Mouse (Mus musculus): ENCODE data around the gene Gm21972. TPM values are rescaled to one million over a fixed set of nuclear protein-coding genes. Genes with fewer than 3 reads are reported as not detected.

Gene Gm21972
- polyA plus RNA-seq, 1 experiment = 2.3 TPM

GRCm38 (mm10) chr1:86201312-86201711 lies 67.9 kb downstream of the Gm21972 start:
- no peak overlapping the region for H3K4me3 ChIP-seq (replicated peaks)
- TF ChIP-seq GATA1 (IDR thresholded peaks at IDR 0.05; ENCODE audit: low read length) (no peak), TAL1 (IDR thresholded peaks at IDR 0.05; ENCODE audit: low read length) (no peak)
- peaks cover 93% of the 10 kb centered on the region for H3K36me3 ChIP-seq (ENCODE audit: control insufficient read depth)
- H3K27me3 ChIP-seq (ENCODE audit: control insufficient read depth) = no peaks in the 10 kb centered on the region
- H3K4me1 ChIP-seq (ENCODE audit: control insufficient read depth) = no peaks in the 10 kb centered on the region; the same call in 1 of the 2 replicates
- no peaks in the 10 kb centered on the region for H3K9me3 ChIP-seq (ENCODE audit: control insufficient read depth, low read length)

GRCm38 (mm10) chr1:86202617-86203219 lies 69.3 kb downstream of the Gm21972 start:
- TF ChIP-seq GATA1 (IDR thresholded peaks at IDR 0.05; ENCODE audit: low read length) (no peak), TAL1 (IDR thresholded peaks at IDR 0.05; ENCODE audit: low read length) (no peak)
- H3K36me3 ChIP-seq (ENCODE audit: control insufficient read depth) = peaks cover 90% of the 10 kb centered on the region
- H3K27me3 ChIP-seq (ENCODE audit: control insufficient read depth) = no peaks in the 10 kb centered on the region
- no peaks in the 10 kb centered on the region for H3K9me3 ChIP-seq (ENCODE audit: control insufficient read depth, low read length)
- H3K4me1 ChIP-seq (ENCODE audit: control insufficient read depth) = no peaks in the 10 kb centered on the region; the same call in 1 of the 2 replicates
- H3K4me3 ChIP-seq (replicated peaks) = no peak overlapping the region

GRCm38 (mm10) chr1:86210676-86211075 lies 77.2 kb downstream of the Gm21972 start:
- no peak for TF ChIP-seq TAL1 (IDR thresholded peaks at IDR 0.05; ENCODE audit: low read length)
- no peak for TF ChIP-seq GATA1 (IDR thresholded peaks at IDR 0.05; ENCODE audit: low read length)
- H3K4me3 ChIP-seq (replicated peaks) = no peak overlapping the region
- no peaks in the 10 kb centered on the region for H3K27me3 ChIP-seq (ENCODE audit: control insufficient read depth)
- peaks cover 52% of the 10 kb centered on the region for H3K4me1 ChIP-seq (ENCODE audit: control insufficient read depth)
- peaks cover 77% of the 10 kb centered on the region for H3K36me3 ChIP-seq (ENCODE audit: control insufficient read depth)
- H3K9me3 ChIP-seq (ENCODE audit: control insufficient read depth, low read length) = no peaks in the 10 kb centered on the region

GRCm38 (mm10) chr1:86211498-86211897 lies 78.1 kb downstream of the Gm21972 start:
- Histone ChIP-seq H3K4me1 (ENCODE audit: control insufficient read depth) (peaks cover 54% of the 10 kb centered on the region), H3K36me3 (ENCODE audit: control insufficient read depth) (peaks cover 79% of the 10 kb centered on the region), H3K4me3 (replicated peaks) (peak overlapping the region; percentile 5), H3K9me3 (ENCODE audit: control insufficient read depth, low read length) (no peaks in the 10 kb centered on the region), H3K27me3 (ENCODE audit: control insufficient read depth) (no peaks in the 10 kb centered on the region)
- TF ChIP-seq TAL1 (IDR thresholded peaks at IDR 0.05; ENCODE audit: low read length) (peak; percentile 21; the same call in 1 of the 3 replicates), GATA1 (IDR thresholded peaks at IDR 0.05; ENCODE audit: low read length) (no peak)

Other genes starting within 250 kb of the Gm21972 start
- gene Itm2c, start 239.4 kb upstream of the Gm21972 start, polyA plus RNA-seq (2012) = 0.38 and 0.57 TPM in 2 replicates
- not detected in 2 replicates for gene 4933407L21Rik, start 205.2 kb upstream of the Gm21972 start, polyA plus RNA-seq (2012)
- 0.03 TPM in 1 of 2 replicates, not detected in the other for gene Gpr55, start 172.6 kb upstream of the Gm21972 start, polyA plus RNA-seq (2012)
- gene Spata3, start 116.8 kb upstream of the Gm21972 start, polyA plus RNA-seq (2012) = not detected in 2 replicates
- 0.03 and 0.04 TPM in 2 replicates for gene 2810459M11Rik, start 87.8 kb upstream of the Gm21972 start, polyA plus RNA-seq (2012)
- gene Psmd1, start 69.2 kb upstream of the Gm21972 start, polyA plus RNA-seq (2012) = 3.4 and 3.8 TPM in 2 replicates
- not detected in 2 replicates for gene Htr2b, start 21.7 kb upstream of the Gm21972 start, polyA plus RNA-seq (2012)
- gene Armc9, start 21.1 kb downstream of the Gm21972 start, polyA plus RNA-seq (2012) = 0.81 and 0.94 TPM in 2 replicates
- gene B3gnt7, start 169.2 kb downstream of the Gm21972 start, polyA plus RNA-seq (2012) = 0.03 and 0.05 TPM in 2 replicates
- gene Ncl, start 225.8 kb downstream of the Gm21972 start, polyA plus RNA-seq (2012) = 62.6 and 76.8 TPM in 2 replicates